Mouse (Mus musculus): ENCODE results near the gene Abcc12.

Gene Abcc12

GRCm38 (mm10) chr8:86578693-86579092 is 1.8 kb downstream of the Abcc12 start:
- DNase-seq (ENCODE audit: low read depth, low spot score) = no peak

DNA sequence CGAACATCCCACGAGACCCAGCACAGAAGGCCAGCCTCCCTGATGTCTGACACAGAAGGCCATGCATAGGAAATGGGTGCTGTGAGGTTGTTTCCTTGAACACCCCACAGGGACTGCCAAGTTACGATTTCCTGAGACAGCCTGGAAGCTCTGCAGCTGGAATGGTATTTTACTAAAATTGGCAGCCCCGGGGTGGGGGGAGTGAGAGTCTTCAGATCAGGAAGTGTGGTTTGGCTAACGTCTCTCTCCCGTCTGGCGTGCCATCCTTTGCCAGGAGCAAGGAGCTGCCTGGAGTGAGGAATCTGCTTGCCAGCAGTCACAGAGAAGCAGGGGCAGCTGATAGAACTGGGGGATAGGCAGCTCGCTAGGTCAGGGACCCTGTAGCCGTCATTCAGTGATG is 2.4 kb downstream of the Abcc12 start:
- DNase-seq (ENCODE audit: low read depth, low spot score) = no peak

- DNase-seq (ENCODE audit: low read depth, low spot score) = no peak
These were observed 2.9 kb downstream of the Abcc12 start for GRCm38 (mm10) chr8:86577547-86577946.

- no peak for DNase-seq (ENCODE audit: low read depth, low spot score)
These were observed 16.8 kb downstream of the Abcc12 start for GRCm38 (mm10) chr8:86563674-86564073.

- peak; percentile 24 for DNase-seq (ENCODE audit: low read depth, low spot score)
These were observed 18.7 kb downstream of the Abcc12 start for GRCm38 (mm10) chr8:86561737-86562136.

DNA sequence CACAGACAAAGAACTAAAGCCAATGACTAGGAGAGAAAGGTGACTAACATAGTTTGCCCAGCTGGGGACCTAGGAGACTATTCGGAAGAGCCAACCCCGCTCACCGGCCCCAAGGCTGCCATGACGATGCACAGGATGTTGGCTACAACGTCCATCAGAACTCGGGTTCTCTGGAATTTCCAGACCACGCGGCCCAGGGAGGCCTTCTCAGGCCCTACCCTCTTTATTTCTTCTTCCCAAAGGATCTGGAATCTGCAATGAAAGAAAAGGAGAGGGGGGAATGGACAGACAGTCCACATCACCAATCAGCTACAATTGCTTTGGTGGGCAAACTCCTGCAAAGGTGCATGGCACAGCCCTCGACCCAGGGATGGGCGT is 19.8 kb downstream of the Abcc12 start:
- no peak for DNase-seq (ENCODE audit: low read depth, low spot score)

DNA sequence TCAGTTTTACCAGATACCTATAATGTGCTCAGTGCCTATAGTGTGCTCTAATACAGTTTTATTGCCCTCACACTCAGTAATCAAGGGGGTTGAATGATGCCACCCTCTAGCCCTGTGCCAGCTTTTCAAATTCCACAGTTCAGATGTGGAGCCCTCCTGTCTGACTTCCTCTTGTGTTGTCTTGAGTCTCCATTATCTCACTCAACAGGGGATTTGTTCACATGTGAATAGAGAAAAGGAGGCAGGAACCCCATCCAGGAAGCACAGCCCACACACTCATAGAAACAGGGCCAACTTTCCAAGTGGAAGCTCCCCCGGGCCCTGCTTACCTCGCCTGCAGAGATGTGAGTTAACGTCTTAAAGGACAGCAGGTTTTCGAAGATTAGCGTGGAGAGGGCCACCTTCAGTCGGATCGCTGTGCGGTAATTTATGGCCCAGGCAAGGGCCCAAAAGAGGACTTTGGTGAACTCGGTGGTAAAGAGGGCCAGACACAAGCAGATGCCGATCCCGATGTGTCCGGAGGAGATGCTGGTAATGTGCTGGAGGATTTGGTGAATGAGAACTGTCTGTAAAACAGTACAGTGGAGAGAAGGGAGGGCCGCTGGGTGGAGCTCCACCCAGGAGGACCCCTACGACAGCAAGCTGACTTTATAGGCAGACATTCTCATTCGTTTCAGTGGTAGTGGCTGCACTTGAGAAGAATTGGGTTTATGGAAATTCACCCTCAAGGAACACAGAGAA is 20.4 kb downstream of the Abcc12 start:
- DNase-seq (ENCODE audit: low read depth, low spot score) = peak; percentile 15

DNA sequence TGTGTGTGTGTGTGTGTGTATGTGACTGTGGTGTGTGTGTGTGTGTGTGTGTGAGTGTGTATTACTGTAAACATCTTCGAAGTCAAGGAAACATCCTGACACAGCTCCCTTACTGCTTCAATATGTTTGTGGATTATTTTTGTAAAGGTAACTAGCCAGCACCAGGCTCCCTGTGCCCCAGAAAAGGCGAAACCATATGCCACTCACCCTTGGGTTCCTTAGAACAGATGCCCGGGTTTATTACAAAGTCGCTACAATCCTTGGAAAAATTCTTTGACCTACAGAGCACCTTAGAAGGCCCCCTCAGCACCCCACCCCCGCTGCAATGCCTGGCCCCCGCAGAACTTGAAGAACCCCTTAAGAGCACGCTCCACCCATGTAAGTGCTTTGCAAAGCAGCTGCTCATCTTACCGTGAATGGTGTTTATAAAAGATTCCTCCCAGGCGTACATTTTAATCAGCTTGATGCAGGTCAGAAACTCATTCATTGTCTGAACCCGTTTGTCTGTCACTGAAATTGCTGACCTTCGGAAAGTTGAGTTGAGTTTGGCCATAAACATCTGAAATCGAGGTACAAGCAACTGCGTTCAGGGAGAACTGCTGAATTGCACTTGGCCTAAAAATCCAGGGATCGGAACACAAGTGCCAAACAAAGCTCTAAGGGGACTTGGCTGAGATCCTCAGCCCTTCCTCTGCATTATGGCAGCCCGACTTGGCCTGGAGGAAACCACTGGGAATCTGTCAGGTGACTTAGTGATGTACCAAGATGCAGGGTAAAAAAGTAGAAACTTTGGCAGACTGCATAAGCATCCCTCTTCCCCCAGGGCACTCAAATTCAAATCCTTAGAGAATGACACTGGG is 23.1 kb downstream of the Abcc12 start:
- no peak for DNase-seq (ENCODE audit: low read depth, low spot score)

DNA sequence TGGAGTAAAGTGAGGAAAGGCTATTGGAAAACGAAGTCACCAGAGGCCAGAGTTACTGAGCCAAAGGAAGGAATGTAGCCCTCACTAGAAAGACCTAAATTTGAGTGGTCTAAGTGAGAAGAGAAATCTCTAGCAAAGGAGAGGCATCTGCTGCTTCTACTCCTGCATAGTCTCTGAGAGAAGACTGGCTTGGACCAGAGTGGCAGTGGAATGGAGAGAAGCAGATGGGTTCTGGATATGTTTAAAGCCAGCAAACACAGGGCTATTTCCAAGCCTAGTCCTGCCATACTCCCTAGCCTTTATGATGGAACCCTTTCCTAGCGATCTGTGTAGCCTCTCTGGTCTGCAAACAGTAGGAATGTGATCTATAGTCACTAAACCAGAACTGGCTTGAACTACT is 24.9 kb downstream of the Abcc12 start:
- DNase-seq (ENCODE audit: low read depth, low spot score) = no peak

- no peak for DNase-seq (ENCODE audit: low read depth, low spot score)
These were observed 26.1 kb downstream of the Abcc12 start for GRCm38 (mm10) chr8:86554220-86554891.

DNA sequence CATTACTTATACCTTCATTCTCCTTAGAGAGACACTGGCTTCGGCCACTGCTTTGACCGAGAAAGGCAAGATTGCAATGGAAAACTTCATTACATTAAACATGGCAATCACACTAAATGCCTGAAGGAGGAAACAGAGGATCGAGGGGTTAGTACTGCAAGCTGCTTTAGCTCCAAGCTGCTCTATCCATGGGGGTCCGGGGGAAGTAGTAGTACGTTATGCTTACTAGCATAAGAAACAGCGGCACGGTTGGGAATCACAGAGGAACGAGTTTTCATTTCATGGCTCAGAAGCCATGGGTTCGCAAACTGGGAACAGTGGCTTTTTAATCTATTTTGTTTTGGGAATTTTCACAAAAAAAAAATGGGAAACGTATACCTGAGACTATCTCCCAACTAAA is 30.0 kb downstream of the Abcc12 start:
- no peak for DNase-seq (ENCODE audit: low read depth, low spot score)

DNA sequence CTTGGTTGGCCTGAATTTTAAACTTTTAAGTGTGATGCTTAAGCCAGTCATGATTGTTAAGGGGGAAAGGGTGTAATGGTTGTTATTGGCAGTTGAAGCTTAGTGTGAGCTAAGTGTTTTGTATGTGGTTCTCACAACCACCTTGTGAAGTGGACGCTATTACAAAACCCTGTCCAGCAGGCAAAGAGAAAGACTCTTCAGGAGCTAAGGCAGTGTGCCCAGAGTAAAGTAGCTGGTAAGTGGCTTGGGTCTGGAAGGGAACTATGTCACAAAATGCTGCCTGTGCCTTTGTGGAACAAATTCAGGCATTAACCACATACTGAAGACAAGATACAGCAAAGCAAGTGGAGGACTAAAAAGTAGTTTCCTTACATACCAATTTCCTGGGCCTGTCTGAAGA is 34.5 kb downstream of the Abcc12 start:
- no peak for DNase-seq (ENCODE audit: low read depth, low spot score)

DNA sequence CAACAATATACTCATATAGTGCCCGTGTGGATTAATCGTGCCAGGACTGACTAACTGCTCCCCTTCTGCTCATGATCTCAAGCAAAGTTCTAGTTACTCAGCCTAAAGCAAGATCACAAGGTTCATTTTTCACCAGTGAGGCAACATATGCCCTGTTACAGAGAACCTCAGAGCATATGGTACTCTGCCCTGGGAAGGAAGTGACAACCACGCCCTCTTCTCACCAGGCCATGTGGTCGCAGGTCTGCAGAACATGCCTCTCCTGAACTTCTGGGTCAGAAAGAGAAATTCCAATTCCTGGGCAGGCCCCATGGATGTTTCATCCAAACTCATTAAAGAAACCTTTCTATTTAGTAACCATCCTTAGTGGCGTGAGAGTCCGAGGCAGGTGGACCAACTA is 39.6 kb downstream of the Abcc12 start:
- DNase-seq (ENCODE audit: low read depth, low spot score) = no peak

DNA sequence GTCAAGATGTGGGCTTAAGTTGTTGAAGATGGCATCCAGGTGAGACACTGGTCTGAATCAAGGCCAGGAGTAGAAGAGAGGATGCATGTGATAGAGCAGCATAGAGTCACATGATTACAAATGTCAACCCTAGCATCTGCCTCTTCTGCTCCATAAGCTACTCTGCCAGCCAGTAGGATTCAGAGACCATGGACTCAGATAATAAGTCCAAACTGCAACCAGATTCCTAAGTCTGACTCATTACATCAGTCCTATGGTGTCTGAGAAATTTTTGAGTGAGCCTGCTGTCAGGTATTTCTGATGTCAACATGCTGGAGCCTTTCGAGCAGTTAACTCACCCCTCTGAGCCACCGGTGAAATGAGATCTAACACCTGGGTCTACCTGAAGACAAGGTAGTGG is 40.1 kb downstream of the Abcc12 start:
- DNase-seq (ENCODE audit: low read depth, low spot score) = no peak

DNA sequence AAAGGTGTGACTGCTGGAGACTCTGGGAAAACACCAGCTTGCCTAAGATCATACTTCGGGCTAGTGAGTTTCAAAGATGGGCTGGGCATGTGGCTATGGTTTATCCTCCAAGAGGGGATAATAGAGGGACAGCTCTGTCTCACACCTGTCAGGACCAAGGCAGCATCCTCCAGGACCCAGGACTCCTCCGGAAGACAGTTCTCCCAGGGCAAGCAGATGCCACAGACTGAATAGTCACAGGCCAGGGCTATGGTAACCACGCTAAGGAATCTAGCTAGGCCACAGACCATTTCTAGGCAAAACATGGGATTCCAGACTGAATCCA is 43.9 kb downstream of the Abcc12 start:
- no peak for DNase-seq (ENCODE audit: low read depth, low spot score)

- DNase-seq (ENCODE audit: low read depth, low spot score) = peak; percentile 71
These were observed 44.5 kb downstream of the Abcc12 start for GRCm38 (mm10) chr8:86535791-86536662.

DNA sequence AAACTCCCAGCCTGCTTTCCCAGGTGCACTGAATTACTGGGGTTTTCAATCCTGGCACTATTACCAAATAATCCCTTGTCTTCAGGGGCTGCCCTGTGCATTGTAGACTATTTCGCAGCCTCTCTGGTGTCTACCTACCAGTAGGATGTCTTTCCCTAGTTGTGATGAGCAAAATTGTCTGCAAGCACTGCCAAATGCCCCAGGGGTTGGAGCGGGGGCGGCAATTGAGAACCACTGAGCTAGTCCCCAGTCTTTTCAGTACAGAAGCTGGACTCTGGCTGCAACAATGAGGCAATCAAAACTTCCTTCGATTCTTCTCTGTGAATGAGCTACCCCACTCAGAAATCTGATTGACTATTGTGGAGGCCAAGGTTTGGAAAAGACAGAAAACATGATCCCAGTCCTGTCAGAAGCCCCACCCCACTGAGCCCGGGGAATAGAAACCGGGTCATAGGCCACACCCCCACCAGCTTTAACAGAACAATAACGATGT is 45.4 kb downstream of the Abcc12 start:
- DNase-seq (ENCODE audit: low read depth, low spot score) = no peak

GRCm38 (mm10) chr8:86529714-86530113 is 50.8 kb downstream of the Abcc12 start:
- no peak for DNase-seq (ENCODE audit: low read depth, low spot score)

GRCm38 (mm10) chr8:86527336-86528029 is 53.0 kb downstream of the Abcc12 start:
- DNase-seq (ENCODE audit: low read depth, low spot score) = no peak

DNA sequence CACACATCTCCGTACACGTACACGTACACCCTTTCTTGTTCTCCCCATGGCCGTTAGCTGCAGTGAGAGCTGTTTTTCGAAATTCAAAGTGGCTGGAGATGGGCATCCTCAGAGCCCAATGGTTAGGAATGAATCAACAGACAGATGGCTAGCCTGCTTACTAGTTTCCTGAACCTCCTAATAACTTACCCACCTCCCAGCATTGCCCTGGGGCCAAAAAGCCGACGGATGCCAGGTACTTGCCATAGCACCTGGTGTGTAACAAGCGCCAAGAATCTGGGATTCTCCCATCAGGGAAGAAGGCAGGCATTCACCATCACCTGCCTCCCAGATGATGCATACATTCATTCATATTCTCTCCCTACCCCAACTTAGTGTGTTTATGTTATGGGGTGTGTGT is 53.7 kb downstream of the Abcc12 start:
- DNase-seq (ENCODE audit: low read depth, low spot score) = no peak

GRCm38 (mm10) chr8:86514203-86514602 is 66.3 kb downstream of the Abcc12 start:
- no peak for DNase-seq (ENCODE audit: low read depth, low spot score)
